Mouse (Mus musculus) heart, adult 2 months (tissue): ENCODE measurements around the gene Tars. TPM values are rescaled to one million over a fixed set of nuclear protein-coding genes. Genes with fewer than 3 reads are reported as not detected.
A peak's percentile ranks its signal among the peaks of the same experiment; 100 is the strongest.

Experiments used
- DNase-seq, 2 experiments: peaks; one replicate each; pipeline ENCODE4 v3.0.0; 2021
- H3K27ac ChIP-seq: fragments of 200-600 bp; 2 replicates; pipeline ENCODE4 v1.8.1; 2022
- H3K27me3 ChIP-seq: fragments of 200-500 bp; 2 replicates; pipeline ENCODE4 v1.6.1; 2012; ENCODE audit warnings: mild to moderate bottlenecking, low read length, inconsistent platforms, mixed read lengths; ENCODE audit not compliant: control insufficient read depth, insufficient read depth
- H3K36me3 ChIP-seq: fragments of 200-500 bp; 2 replicates; pipeline ENCODE4 v1.6.1; 2012; ENCODE audit warnings: low read length, inconsistent platforms; ENCODE audit not compliant: control insufficient read depth, insufficient read depth
- H3K4me1 ChIP-seq: fragments of 200-500 bp; 2 replicates; pipeline ENCODE4 v1.6.1; 2011; ENCODE audit warnings: low read length; ENCODE audit not compliant: control insufficient read depth, insufficient read depth
- H3K4me3 ChIP-seq: fragments of 200-600 bp; 2 replicates; pipeline ENCODE4 v1.8.1; 2022
- H3K79me2 ChIP-seq: fragments of 200-500 bp; replicated peaks from 2 replicates; pipeline ENCODE4 v1.6.1; 2012; ENCODE audit warnings: mild to moderate bottlenecking, inconsistent platforms, low read length, moderate library complexity, mixed read lengths; ENCODE audit not compliant: control insufficient read depth, insufficient read depth
- H3K9ac ChIP-seq: fragments of 200-500 bp; 2 replicates; pipeline ENCODE4 v1.6.1; 2012; ENCODE audit warnings: low read depth, mild to moderate bottlenecking, control low read depth, inconsistent platforms, low read length, mixed read lengths
- CTCF ChIP-seq: fragments of 200-600 bp; IDR thresholded peaks from 2 replicates; pipeline ENCODE4 v1.8.1; 2022; ENCODE audit warnings: antibody characterized with exemption, mild to moderate bottlenecking, moderate library complexity
- EP300 ChIP-seq: fragments of 200-500 bp; IDR thresholded peaks from 2 replicates; pipeline ENCODE4 v1.6.1; 2011; ENCODE audit warnings: low read depth, low read length, control low read depth; ENCODE audit not compliant: insufficient read depth
- POLR2A ChIP-seq: fragments of 200-500 bp; IDR thresholded peaks from 2 replicates; pipeline ENCODE4 v1.6.1; 2011; ENCODE audit warnings: mild to moderate bottlenecking, low read depth, low read length, control low read depth; ENCODE audit not compliant: insufficient read depth
- WGBS: fragments of 180-500 bp; shearing (Covaris S2); methylation state at CpG from one replicate; pipeline ENCODE4 v1.1.7; 2018; 5-methylcytosine and 5-hydroxymethylcytosine counted together
- intact Hi-C: fragments of 180-260 bp; cut with DNase I; formaldehyde crosslinking; loops from one replicate; pipeline ENCODE4 v1.15.1; 2025
- polyA plus RNA-seq: library from polyadenylated mRNA; depleted of rRNA; stranded (reverse); fragments of >200 nt; gene quantifications from 2 replicates; pipeline ENCODE4 v1.2.3, GENCODE M21; 2012
- total RNA-seq, 2 experiments: library from RNA; stranded (reverse); gene quantifications; 2 replicates each; pipeline ENCODE4 v1.2.3; 2021

Tars gene
- total and polyA plus RNA-seq, 3 experiments, result 7.8 to 24.5 (median 19.0) TPM

GRCm38 (mm10) chr15:11411846-11412245 lies 12.4 kb upstream of the Tars start:
- H3K4me1 ChIP-seq, result no peaks in the 10 kb centered on the region; the same call in 1 of the 2 replicates
- DNase-seq, result no peak
- no peak overlapping the region for H3K27ac ChIP-seq
- no peak overlapping the region for H3K9ac ChIP-seq
- no peaks in the 10 kb centered on the region for H3K79me2 ChIP-seq
- H3K36me3 ChIP-seq, result no peaks in the 10 kb centered on the region
- intact Hi-C loops, result no loop called here
- WGBS, result 59% methylated on average over 7 of the region's 7 CpGs
- H3K27me3 ChIP-seq, result no peaks in the 10 kb centered on the region
- no peak overlapping the region for H3K4me3 ChIP-seq
- no peak for TF ChIP-seq POLR2A
- TF ChIP-seq CTCF, result no peak
- no peak for TF ChIP-seq EP300

- no peak for DNase-seq
- Histone ChIP-seq H3K79me2 (no peaks in the 10 kb centered on the region), H3K27me3 (no peaks in the 10 kb centered on the region), H3K27ac (no peak overlapping the region), H3K4me3 (no peak overlapping the region), H3K36me3 (no peaks in the 10 kb centered on the region), H3K9ac (no peak overlapping the region), H3K4me1 (no peaks in the 10 kb centered on the region; the same call in 1 of the 2 replicates)
- intact Hi-C loops, result loop anchor here (1.0 to 10.0 kb wide), 4 partner anchors 347 to 677 kb away; partner anchors contain the start of gene Npr3
- 34% methylated on average over 7 of the region's 7 CpGs for WGBS
- TF ChIP-seq EP300, result no peak
- peak; percentile 72 for TF ChIP-seq CTCF
- TF ChIP-seq POLR2A, result no peak
Measured at GRCm38 (mm10) chr15:11408155-11408826, 8.8 kb upstream of the Tars start.

- 9% methylated on average over 8 of the region's 8 CpGs for WGBS
- DNase-seq, result peak; percentile 36
- no peak overlapping the region for H3K27ac ChIP-seq
- no peaks in the 10 kb centered on the region; the same call in 1 of the 2 replicates for H3K4me1 ChIP-seq
- H3K9ac ChIP-seq, result no peak overlapping the region
- no peak for TF ChIP-seq POLR2A
- peak; percentile 84 for TF ChIP-seq CTCF
- no peaks in the 10 kb centered on the region for H3K27me3 ChIP-seq
- no peaks in the 10 kb centered on the region for H3K79me2 ChIP-seq
- H3K36me3 ChIP-seq, result no peaks in the 10 kb centered on the region
- H3K4me3 ChIP-seq, result no peak overlapping the region
- intact Hi-C loops, result loop anchor here (5.0 to 10.0 kb wide), 3 partner anchors 347 to 677 kb away; partner anchors contain the start of gene Npr3
Measured at GRCm38 (mm10) chr15:11407381-11407780, 7.9 kb upstream of the Tars start.

- no peak overlapping the region for H3K9ac ChIP-seq
- H3K36me3 ChIP-seq, result no peaks in the 10 kb centered on the region
- no peaks in the 10 kb centered on the region for H3K79me2 ChIP-seq
- no peaks in the 10 kb centered on the region; the same call in 1 of the 2 replicates for H3K4me1 ChIP-seq
- DNase-seq, result no peak
- H3K27me3 ChIP-seq, result no peaks in the 10 kb centered on the region
- intact Hi-C loops, result loop anchor here (5.0 to 10.0 kb wide), 3 partner anchors 348 to 678 kb away; partner anchors contain the start of gene Npr3
- whole genome bisulfite sequencing, result 43% methylated on average over 9 of the region's 9 CpGs
- H3K4me3 ChIP-seq, result no peak overlapping the region
- H3K27ac ChIP-seq, result no peak overlapping the region
- TF ChIP-seq EP300 (no peak), POLR2A (no peak), CTCF (no peak)
Measured at GRCm38 (mm10) chr15:11406769-11407168, 7.3 kb upstream of the Tars start.

GRCm38 (mm10) chr15:11398676-11399350 lies 652 bp downstream of the Tars start:
- H3K79me2 ChIP-seq, result peaks cover 3% of the 10 kb centered on the region; the same call in 1 of the 2 replicates

GRCm38 (mm10) chr15:11396421-11396820 lies 3.0 kb downstream of the Tars start:
- Histone ChIP-seq H3K36me3 (no peaks in the 10 kb centered on the region), H3K27me3 (no peaks in the 10 kb centered on the region), H3K79me2 (peaks cover 3% of the 10 kb centered on the region; the same call in 1 of the 2 replicates), H3K27ac (no peak overlapping the region), H3K9ac (no peak overlapping the region), H3K4me1 (peaks cover 7% of the 10 kb centered on the region), H3K4me3 (no peak overlapping the region)
- DNase-seq, result no peak
- intact Hi-C loops, result loop anchor here (10.0 kb wide), 1 partner anchor 912 kb away; the partner anchor contains the start of genes Brix1 and Rad1
- 86% methylated on average over 6 of the region's 6 CpGs for WGBS
- TF ChIP-seq POLR2A (no peak), CTCF (peak; percentile 22; the same call in 1 of the 2 replicates)

More at GRCm38 (mm10) chr15:11398676-11399350, 652 bp downstream of the Tars start:
- no peak for DNase-seq
- intact Hi-C loops, result loop anchor here (10.0 kb wide), 1 partner anchor 914 kb away; the partner anchor contains the start of genes Brix1 and Rad1
- no peaks in the 10 kb centered on the region for H3K36me3 ChIP-seq
- 2% methylated on average over 10 of the region's 10 CpGs for WGBS
- peak overlapping the region; percentile 87 for H3K9ac ChIP-seq
- H3K4me3 ChIP-seq, result peak overlapping the region; percentile 69
- TF ChIP-seq CTCF (no peak), POLR2A (no peak), EP300 (no peak)
- H3K27ac ChIP-seq, result peak overlapping the region; percentile 81
- H3K4me1 ChIP-seq, result peaks cover 7% of the 10 kb centered on the region
- H3K27me3 ChIP-seq, result no peaks in the 10 kb centered on the region
